Mouse (Mus musculus) MEL (cell line): ENCODE measurements around the gene Vps53. TPM values are rescaled to one million over a fixed set of nuclear protein-coding genes. Genes with fewer than 3 reads are reported as not detected.

ENCODE experiments used
- DNase-seq: peaks from one replicate; pipeline ENCODE4 v3.0.0; 2011; ENCODE audit warnings: low read depth, low spot score
- H3K27ac ChIP-seq: 2 replicates; pipeline ENCODE4 v1.5.1; 2012; ENCODE audit warnings: low read depth, mild to moderate bottlenecking, control low read depth, low read length, moderate library complexity; ENCODE audit not compliant: control insufficient read depth
- H3K27me3 ChIP-seq, 2 experiments: fragments of 150-350 bp in 1 of 2; sonication (generic) in 1 of 2; 2 replicates each; pipeline ENCODE4 v1.6.1; 2012; ENCODE audit warnings: low read length in 2 of 2, mild to moderate bottlenecking in 2 of 2, improper control_type of control experiment in 1 of 2, moderate library complexity in 1 of 2; ENCODE audit not compliant: insufficient read depth in 2 of 2, control insufficient read depth in 1 of 2
- H3K36me3 ChIP-seq, 2 experiments: 2 replicates each; pipeline ENCODE4 v1.6.1; 2012 to 2014; ENCODE audit warnings: low read length in 2 of 2, improper control_type of control experiment in 1 of 2, inconsistent platforms in 1 of 2, mild to moderate bottlenecking in 1 of 2; ENCODE audit not compliant: insufficient read depth in 2 of 2, control insufficient read depth in 1 of 2
- H3K4me1 ChIP-seq, 2 experiments: fragments of 150-350 bp in 1 of 2; sonication (generic) in 1 of 2; 2 replicates each; pipeline ENCODE4 v1.6.1; 2012; ENCODE audit warnings: low read length in 2 of 2, improper control_type of control experiment in 1 of 2, mild to moderate bottlenecking in 1 of 2; ENCODE audit not compliant: insufficient read depth in 2 of 2, control insufficient read depth in 1 of 2
- H3K4me3 ChIP-seq, 2 experiments: fragments of 150-350 bp in 1 of 2; sonication (generic) in 1 of 2; 2 replicates each; pipeline ENCODE4 v1.5.1; 2012; ENCODE audit warnings: low read depth in 2 of 2, low read length in 2 of 2, mild to moderate bottlenecking in 2 of 2, moderate library complexity in 2 of 2, control low read depth in 1 of 2, improper control_type of control experiment in 1 of 2; ENCODE audit not compliant: control insufficient read depth in 1 of 2, insufficient read depth in 1 of 2
- H3K79me2 ChIP-seq: 2 replicates; pipeline ENCODE4 v1.6.1; 2012; ENCODE audit warnings: mild to moderate bottlenecking, low read length, moderate library complexity; ENCODE audit not compliant: control insufficient read depth, poor library complexity, insufficient read depth
- H3K9ac ChIP-seq: 2 replicates; pipeline ENCODE4 v1.6.1; 2012; ENCODE audit warnings: low read depth, mild to moderate bottlenecking, control low read depth, low read length, moderate library complexity; ENCODE audit not compliant: control insufficient read depth, poor library complexity, severe bottlenecking
- H3K9me3 ChIP-seq: fragments of 150-350 bp; sonication (generic); replicated peaks from 2 replicates; pipeline ENCODE4 v1.6.1; 2012; ENCODE audit warnings: mild to moderate bottlenecking, low read length, improper control_type of control experiment, moderate library complexity; ENCODE audit not compliant: insufficient read depth
- BHLHE40 ChIP-seq: IDR thresholded peaks from 2 replicates; pipeline ENCODE4 v1.6.1; 2012; ENCODE audit warnings: low read depth, mild to moderate bottlenecking, inconsistent platforms, low read length, improper control_type of control experiment, borderline replicate concordance
- CHD1 ChIP-seq: IDR thresholded peaks from 2 replicates; pipeline ENCODE4 v1.6.1; 2012; ENCODE audit warnings: low read depth, mild to moderate bottlenecking, inconsistent platforms, low read length, improper control_type of control experiment
- CHD2 ChIP-seq: IDR thresholded peaks from 2 replicates; pipeline ENCODE4 v1.6.1; 2011; ENCODE audit warnings: low read length, improper control_type of control experiment
- CTCF ChIP-seq, 3 experiments: IDR thresholded peaks in 2 of 3; conservative IDR thresholded peaks in 1 of 3; 2 replicates each; pipeline ENCODE4 v1.5.1; 2011 to 2012; ENCODE audit warnings: low read length in 3 of 3, low read depth in 2 of 3, mild to moderate bottlenecking in 2 of 3, improper control_type of control experiment in 1 of 3, inconsistent platforms in 1 of 3, mixed read lengths in 1 of 3, moderate library complexity in 1 of 3; ENCODE audit not compliant: control insufficient read depth in 1 of 3, insufficient read depth in 1 of 3, poor library complexity in 1 of 3, severe bottlenecking in 1 of 3
- E2F4 ChIP-seq: IDR thresholded peaks from 2 replicates; pipeline ENCODE4 v1.6.1; 2011; ENCODE audit warnings: low read depth, low read length, improper control_type of control experiment, borderline replicate concordance
- GABPA ChIP-seq: IDR thresholded peaks from 2 replicates; pipeline ENCODE4 v1.6.1; 2012; ENCODE audit warnings: low read depth, mild to moderate bottlenecking, inconsistent platforms, low read length, improper control_type of control experiment, moderate library complexity
- GATA1 ChIP-seq: IDR thresholded peaks from 2 replicates; pipeline ENCODE4 v1.6.1; 2011; ENCODE audit warnings: low read depth, low read length, improper control_type of control experiment
- HCFC1 ChIP-seq: IDR thresholded peaks from 2 replicates; pipeline ENCODE4 v1.6.1; 2012; ENCODE audit warnings: low read depth, mild to moderate bottlenecking, inconsistent platforms, low read length, improper control_type of control experiment, moderate library complexity
- KAT2A ChIP-seq: conservative IDR thresholded peaks from 2 replicates; pipeline ENCODE4 v1.6.1; 2012; ENCODE audit warnings: low read depth, low read length, improper control_type of control experiment, inconsistent platforms
- MAX ChIP-seq: IDR thresholded peaks from 2 replicates; pipeline ENCODE4 v1.6.1; 2011; ENCODE audit warnings: low read length, improper control_type of control experiment
- MAZ ChIP-seq: IDR thresholded peaks from 2 replicates; pipeline ENCODE4 v1.6.1; 2012; ENCODE audit warnings: low read depth, mild to moderate bottlenecking, inconsistent platforms, low read length, improper control_type of control experiment
- MXI1 ChIP-seq: IDR thresholded peaks from 2 replicates; pipeline ENCODE4 v1.6.1; 2011; ENCODE audit warnings: mild to moderate bottlenecking, low read depth, low read length, improper control_type of control experiment
- MYB ChIP-seq: IDR thresholded peaks from 2 replicates; pipeline ENCODE4 v1.6.1; 2011; ENCODE audit warnings: mild to moderate bottlenecking, low read depth, low read length, improper control_type of control experiment
- NELFE ChIP-seq: IDR thresholded peaks from 2 replicates; pipeline ENCODE4 v1.6.1; 2011; ENCODE audit warnings: low read depth, low read length, improper control_type of control experiment
- NRF1 ChIP-seq: IDR thresholded peaks from 2 replicates; pipeline ENCODE4 v1.6.1; 2014; ENCODE audit warnings: low read depth, mild to moderate bottlenecking, inconsistent platforms, low read length, improper control_type of control experiment, moderate library complexity; ENCODE audit not compliant: poor library complexity, insufficient read depth, severe bottlenecking
- POLR2A ChIP-seq, 2 experiments: IDR thresholded peaks; 2 replicates each; pipeline ENCODE4 v1.6.1; 2011 to 2012; ENCODE audit warnings: low read length in 2 of 2, mild to moderate bottlenecking in 2 of 2, control low read depth in 1 of 2, improper control_type of control experiment in 1 of 2, low read depth in 1 of 2, moderate library complexity in 1 of 2; ENCODE audit not compliant: control insufficient read depth in 1 of 2, insufficient read depth in 1 of 2, poor library complexity in 1 of 2
- POLR2AphosphoS5 ChIP-seq: IDR thresholded peaks from 2 replicates; pipeline ENCODE4 v1.6.1; 2012; ENCODE audit warnings: low read depth, borderline replicate concordance, mild to moderate bottlenecking, inconsistent platforms, low read length, moderate library complexity, mixed read lengths
- SIN3A ChIP-seq: IDR thresholded peaks from 2 replicates; pipeline ENCODE4 v1.6.1; 2012; ENCODE audit warnings: low read length, improper control_type of control experiment, inconsistent platforms
- TAL1 ChIP-seq: IDR thresholded peaks from 2 replicates; pipeline ENCODE4 v1.6.1; 2012; ENCODE audit warnings: mild to moderate bottlenecking, inconsistent platforms, low read length, moderate library complexity, mixed read lengths
- TCF12 ChIP-seq: IDR thresholded peaks from 2 replicates; pipeline ENCODE4 v1.6.1; 2014; ENCODE audit warnings: low read depth, mild to moderate bottlenecking, inconsistent platforms, low read length, improper control_type of control experiment, moderate library complexity
- USF2 ChIP-seq, 2 experiments: IDR thresholded peaks; 2 replicates each; pipeline ENCODE4 v1.6.1; 2011 to 2012; ENCODE audit warnings: improper control_type of control experiment in 2 of 2, low read length in 2 of 2, borderline replicate concordance in 1 of 2, inconsistent platforms in 1 of 2, low read depth in 1 of 2, mild to moderate bottlenecking in 1 of 2; ENCODE audit not compliant: insufficient read depth in 1 of 2
- ZC3H11A ChIP-seq: IDR thresholded peaks from 2 replicates; pipeline ENCODE4 v1.6.1; 2012; ENCODE audit warnings: low read depth, mild to moderate bottlenecking, inconsistent platforms, low read length, improper control_type of control experiment
- ZKSCAN1 ChIP-seq: IDR thresholded peaks from 2 replicates; pipeline ENCODE4 v1.6.1; 2012; ENCODE audit warnings: low read depth, mild to moderate bottlenecking, inconsistent platforms, low read length, improper control_type of control experiment, moderate library complexity
- ZMIZ1 ChIP-seq: IDR thresholded peaks from 2 replicates; pipeline ENCODE4 v1.6.1; 2012; ENCODE audit warnings: low read depth, mild to moderate bottlenecking, inconsistent platforms, low read length, improper control_type of control experiment, moderate library complexity
- polyA plus RNA-seq, 2 experiments: library from polyadenylated mRNA; stranded (reverse) in 1 of 2; unstranded in 1 of 2; fragments of >175 nt in 1 of 2; fragments of >200 nt in 1 of 2; gene quantifications; 2 replicates each; pipeline versions ENCODE4 v1.2.1 to v1.2.4; 2012; ENCODE audit warnings: low replicate concordance in 2 of 2, low read depth in 1 of 2; ENCODE audit not compliant: insufficient read length in 2 of 2, insufficient read depth in 1 of 2, missing spikeins in 1 of 2
- total RNA-seq: library from RNA; depleted of rRNA; stranded (reverse); fragments of 300-350 nt; gene quantifications from 2 replicates; pipeline ENCODE4 v1.2.3, GENCODE M21; 2012

Vps53 gene
- total and polyA plus RNA-seq, 3 experiments: 38.4 to 50.4 TPM; not detected in 1

- no peak for TF ChIP-seq ZKSCAN1
- TF ChIP-seq CHD1: no peak
- TF ChIP-seq GATA1: no peak
- peak; percentile 43 to 67; a peak in 2 of 4 replicates for TF ChIP-seq POLR2A (IDR thresholded peaks at IDR 0.05; ENCODE audit: control insufficient read depth in 1 of 2, insufficient read depth in 1 of 2, low read depth in 1 of 2, low read length in 2 of 2, poor library complexity in 1 of 2)
- TF ChIP-seq MYB: no peak
- TF ChIP-seq NELFE: peak; percentile 51
- peak; percentile 36; the same call in 1 of the 2 replicates for TF ChIP-seq ZMIZ1
- no peak for TF ChIP-seq USF2 (IDR thresholded peaks at IDR 0.05; ENCODE audit: borderline replicate concordance in 1 of 2, insufficient read depth in 1 of 2, low read depth in 1 of 2, low read length in 2 of 2)
- TF ChIP-seq CHD2: no peak
- no peak for TF ChIP-seq TCF12
- peak; percentile 70; the same call in 1 of the 2 replicates for TF ChIP-seq MAZ
- no peak for TF ChIP-seq BHLHE40
- TF ChIP-seq KAT2A: no peak
- TF ChIP-seq GABPA: no peak
- TF ChIP-seq E2F4: no peak
- TF ChIP-seq TAL1: no peak
These were observed 22.6 kb upstream of the Vps53 start (continued) for GRCm38 (mm10) chr11:76201761-76202674.

- H3K27ac ChIP-seq: no peak overlapping the region
- peaks cover 0 to 3% of the 10 kb centered on the region in 2 experiments; a peak in 2 of 4 replicates for H3K27me3 ChIP-seq
- H3K4me1 ChIP-seq: peaks cover 3% of the 10 kb centered on the region in 2 experiments
- H3K9ac ChIP-seq: no peak overlapping the region
- DNase-seq: no peak
- peaks cover under 1% of the 10 kb centered on the region; the same call in 1 of the 2 replicates for H3K79me2 ChIP-seq
- TF ChIP-seq GABPA: no peak
- TF ChIP-seq E2F4: no peak
- no peak for TF ChIP-seq SIN3A
- no peak for TF ChIP-seq HCFC1
- no peak for TF ChIP-seq KAT2A
- no peak for TF ChIP-seq ZC3H11A
- TF ChIP-seq MXI1: no peak
- TF ChIP-seq NRF1: no peak
- TF ChIP-seq GATA1: no peak
- no peak for TF ChIP-seq MAX
- no peak for TF ChIP-seq MAZ
- TF ChIP-seq NELFE: no peak
- TF ChIP-seq POLR2AphosphoS5: no peak
- TF ChIP-seq CTCF (IDR thresholded peaks at IDR 0.05 in 2 of 3, conservative IDR thresholded peaks at IDR 0.05 in 1 of 3; ENCODE audit: control insufficient read depth in 1 of 3, insufficient read depth in 1 of 3, low read depth in 2 of 3, low read length in 3 of 3, poor library complexity in 1 of 3, severe bottlenecking in 1 of 3): no peak
- H3K9me3 ChIP-seq: no peaks in the 10 kb centered on the region
- H3K36me3 ChIP-seq: no peaks in the 10 kb centered on the region
- no peak overlapping the region for H3K4me3 ChIP-seq
These were observed 17.6 kb upstream of the Vps53 start for GRCm38 (mm10) chr11:76196977-76197469.
